34 mouse cellular contexts compared by ENCODE assay signal in genomic region chr17:88196322-88196721, GRCm38 (mm10).
DNase-seq lines count a peak whose midpoint lies in the region; ATAC-seq lines count a peak whose summit lies in the region.
"Had no signal": no experiment of that assay in that cellular context is flagged by ENCODE, and none has a peak within 500 bp of the region (broad histone marks: within the 10 kb centered on the region; RNA-seq: fewer than 3 reads in every experiment).

No protein-coding gene starts in this region.

- H3K27me3 ChIP-seq in hindbrain, embryonic 13.5 days = no peaks in the 10 kb centered on the region
- no peaks in the 10 kb centered on the region for H3K27me3 ChIP-seq in hindbrain, embryonic 11.5 days (ENCODE audit: control insufficient read depth, insufficient read depth, low read length)
- H3K27me3 ChIP-seq in neural tube, embryonic 15.5 days (replicated peaks) = no peaks in the 10 kb centered on the region
- H3K27me3 ChIP-seq: embryonic facial prominence, embryonic 13.5 days; kidney, embryonic 15.5 days; limb, embryonic 13.5 days; liver, embryonic 12.5 days; megakaryocyte, embryonic 14.5 days; midbrain, embryonic 12.5 days had no signal

- 62% methylated on average over 1 of the region's 1 CpGs for WGBS in hindbrain, embryonic 13.5 days
- 86% methylated on average over 1 of the region's 1 CpGs for WGBS in hindbrain, embryonic 11.5 days
- 54% methylated on average over 1 of the region's 1 CpGs for WGBS in neural tube, embryonic 15.5 days

- H3K27ac ChIP-seq in hindbrain, embryonic 13.5 days = peak overlapping the region; percentile 35; the same call in 1 of the 2 replicates
- H3K27ac ChIP-seq in hindbrain, embryonic 11.5 days (ENCODE audit: low read depth, low read length) = no peak overlapping the region
- H3K27ac ChIP-seq in neural tube, embryonic 15.5 days (replicated peaks) = 0 out of 2 replicates have a peak overlapping the region, but pooled peaks have one; percentile 39
- H3K27ac ChIP-seq: embryonic facial prominence, embryonic 13.5 days; hindbrain, embryonic 14.5 days; kidney, embryonic 15.5 days; layer of hippocampus, adult 2 months; left cerebral cortex, adult 2 months; limb, embryonic 13.5 days; liver, embryonic 12.5 days; midbrain, embryonic 12.5 days had no signal

- no peaks in the 10 kb centered on the region for H3K36me3 ChIP-seq in hindbrain, embryonic 13.5 days
- H3K36me3 ChIP-seq in hindbrain, embryonic 11.5 days (ENCODE audit: control insufficient read depth, insufficient read depth, low read length) = no peaks in the 10 kb centered on the region
- no peaks in the 10 kb centered on the region for H3K36me3 ChIP-seq in neural tube, embryonic 15.5 days
- H3K36me3 ChIP-seq: embryonic facial prominence, embryonic 13.5 days; kidney, embryonic 15.5 days; limb, embryonic 13.5 days; liver, embryonic 12.5 days; midbrain, embryonic 12.5 days had no signal

- no peak overlapping the region for H3K4me3 ChIP-seq in hindbrain, embryonic 13.5 days
- H3K4me3 ChIP-seq in hindbrain, embryonic 11.5 days (ENCODE audit: low read depth, low read length) = no peak overlapping the region
- no peak overlapping the region for H3K4me3 ChIP-seq in neural tube, embryonic 15.5 days (replicated peaks)
- H3K4me3 ChIP-seq: embryonic facial prominence, embryonic 13.5 days; erythroblast, embryonic 14.5 days; kidney, embryonic 15.5 days; layer of hippocampus, adult 2 months; left cerebral cortex, adult 2 months; limb, embryonic 13.5 days; liver, embryonic 12.5 days; megakaryocyte, embryonic 14.5 days; midbrain, embryonic 12.5 days had no signal

- no peak overlapping the region for H3K9ac ChIP-seq in hindbrain, embryonic 13.5 days
- no peak overlapping the region for H3K9ac ChIP-seq in hindbrain, embryonic 11.5 days (ENCODE audit: low read depth, low read length)
- H3K9ac ChIP-seq in neural tube, embryonic 15.5 days (replicated peaks) = no peak overlapping the region
- H3K9ac ChIP-seq: embryonic facial prominence, embryonic 13.5 days; hindbrain, embryonic 14.5 days; kidney, embryonic 15.5 days; limb, embryonic 13.5 days; liver, embryonic 12.5 days; midbrain, embryonic 12.5 days had no signal

- no peak for DNase-seq in hindbrain, embryonic 11.5 days (ENCODE audit: low spot score)
- peak; percentile 49 for DNase-seq in 3T3-L1 (ENCODE audit: low read depth, low spot score)
- DNase-seq in brain, adult 2 months (ENCODE audit: low read depth, low spot score) = peak; percentile 9
- no peak for DNase-seq in heart, adult 9 months (ENCODE audit: low spot score in 2 of 2)
- no peak for DNase-seq in layer of hippocampus, adult 11-12 months (ENCODE audit: low spot score)
- DNase-seq: adrenal gland, adult 2 months; adrenal gland, postnatal 36 days; cerebellum, adult 11 months; cerebellum, adult 9-10 months; gastrocnemius, postnatal 14 days; heart, postnatal 36 days; kidney, adult 18-20 months; kidney, postnatal 25 days; lung, adult 18-20 months; lung, postnatal 4 days; retina, postnatal 1 day; right cerebral cortex, postnatal 25 days; thymus, postnatal 14 days had no signal

- ATAC-seq in hindbrain, embryonic 13.5 days (ENCODE audit: low FRiP score) = no peak
- ATAC-seq in hindbrain, embryonic 11.5 days (ENCODE audit: low FRiP score) = no peak
- no peak for ATAC-seq in neural tube, embryonic 15.5 days (ENCODE audit: low FRiP score)
- ATAC-seq: activated CD4-positive, CD25-positive, alpha-beta regulatory T cell, adult 4 months; forebrain, embryonic 16.5 days; liver, embryonic 12.5 days; lung, postnatal 0 days had no signal

- H3K9me3 ChIP-seq in hindbrain, embryonic 13.5 days = no peaks in the 10 kb centered on the region
- H3K9me3 ChIP-seq in hindbrain, embryonic 11.5 days (ENCODE audit: control insufficient read depth, low read length) = no peaks in the 10 kb centered on the region
- no peaks in the 10 kb centered on the region for H3K9me3 ChIP-seq in neural tube, embryonic 15.5 days (replicated peaks)
- H3K9me3 ChIP-seq: embryonic facial prominence, embryonic 13.5 days; kidney, embryonic 15.5 days; limb, embryonic 13.5 days; liver, embryonic 12.5 days; megakaryocyte, embryonic 14.5 days; midbrain, embryonic 12.5 days had no signal

- H3K4me2 ChIP-seq in hindbrain, embryonic 13.5 days = no peak overlapping the region
- H3K4me2 ChIP-seq in hindbrain, embryonic 11.5 days (replicated peaks; ENCODE audit: low read depth, low read length) = no peak overlapping the region
- H3K4me2 ChIP-seq in neural tube, embryonic 15.5 days = no peak overlapping the region
- H3K4me2 ChIP-seq: embryonic facial prominence, embryonic 13.5 days; heart, embryonic 11.5 days; hindbrain, embryonic 14.5 days; kidney, embryonic 15.5 days; limb, embryonic 13.5 days; liver, embryonic 12.5 days; midbrain, embryonic 12.5 days had no signal

- peaks cover 11% of the 10 kb centered on the region for H3K4me1 ChIP-seq in hindbrain, embryonic 13.5 days (replicated peaks)
- H3K4me1 ChIP-seq in hindbrain, embryonic 11.5 days (replicated peaks; ENCODE audit: control insufficient read depth, insufficient read depth, low read length) = no peaks in the 10 kb centered on the region
- 0 out of 2 replicates have a peak, but pooled peaks cover 5% of the 10 kb centered on the region for H3K4me1 ChIP-seq in neural tube, embryonic 15.5 days
- H3K4me1 ChIP-seq: kidney, embryonic 15.5 days; liver, embryonic 12.5 days; megakaryocyte, embryonic 14.5 days; midbrain, embryonic 12.5 days had no signal

Comparison
In these comparisons a context has a peak if more than half of its experiments do, and no peak if none do; other contexts are left out.
1. DNase-seq: peak in 3T3-L1 (single experiment) and brain, adult 2 months (single experiment); none in hindbrain, embryonic 11.5 days (single experiment), heart, adult 9 months (0 of 2) and layer of hippocampus, adult 11-12 months (single experiment).